Mouse (Mus musculus) hindbrain, embryonic 16.5 days (tissue): ENCODE measurements at regions not wholly inside any gene's neighbourhood (a gene's known extent, or its start where the extent isn't known, plus 50 kb on each side); places are given as distances from the start of the nearest gene placed in this dataset.
A peak's percentile ranks its signal among the peaks of the same experiment; 100 is the strongest.

Experiments used
- ATAC-seq: fragments of 200-750 bp; cut with Nextera tagmentation; 2 replicates; pipeline ENCODE4 v1.8.0; 2017; ENCODE audit warnings: moderate TSS enrichment, moderate library complexity
- H3K27ac ChIP-seq: fragments of 300-500 bp; sonication (generic); 2 replicates; pipeline ENCODE4 v1.5.1; 2014; ENCODE audit warnings: low read depth, mild to moderate bottlenecking, control low read depth, low read length, moderate library complexity
- H3K27me3 ChIP-seq: fragments of 300-500 bp; sonication (generic); replicated peaks from 2 replicates; pipeline ENCODE4 v1.6.1; 2014; ENCODE audit warnings: low read length; ENCODE audit not compliant: control insufficient read depth, insufficient read depth
- H3K36me3 ChIP-seq: fragments of 300-500 bp; sonication (generic); 2 replicates; pipeline ENCODE4 v1.6.1; 2014; ENCODE audit warnings: mild to moderate bottlenecking, low read length, moderate library complexity, mixed read lengths; ENCODE audit not compliant: control insufficient read depth, insufficient read depth
- H3K4me1 ChIP-seq: fragments of 300-500 bp; sonication (generic); 2 replicates; pipeline ENCODE4 v1.6.1; 2014; ENCODE audit warnings: low read depth, low read length; ENCODE audit not compliant: control insufficient read depth, insufficient read depth
- H3K4me2 ChIP-seq: fragments of 300-500 bp; sonication (generic); 2 replicates; pipeline ENCODE4 v1.6.1; 2014; ENCODE audit warnings: mild to moderate bottlenecking, low read length, control low read depth, moderate library complexity
- H3K4me3 ChIP-seq: fragments of 300-500 bp; sonication (generic); 2 replicates; pipeline ENCODE4 v1.5.1; 2014; ENCODE audit warnings: mild to moderate bottlenecking, low read length, control low read depth, moderate library complexity
- H3K9ac ChIP-seq: fragments of 300-500 bp; sonication (generic); 2 replicates; pipeline ENCODE4 v1.6.1; 2014; ENCODE audit warnings: low read depth, mild to moderate bottlenecking, control low read depth, low read length, moderate library complexity
- H3K9me3 ChIP-seq: fragments of 300-500 bp; sonication (generic); 2 replicates; pipeline ENCODE4 v1.6.1; 2014; ENCODE audit warnings: mild to moderate bottlenecking, low read length, moderate library complexity; ENCODE audit not compliant: control insufficient read depth
- WGBS: fragments of 180-500 bp; shearing (Covaris S2); extraction: QIAGEN DNeasy Blood & Tissue Kit; methylation state at CpG from one replicate; pipeline ENCODE4 v1.1.7; 2014; 5-methylcytosine and 5-hydroxymethylcytosine counted together

GRCm38 (mm10) chr5:118316310-118317017, 71.4 kb downstream of the 2410131K14Rik start:
- Histone ChIP-seq H3K36me3 (no peaks in the 10 kb centered on the region), H3K27ac (no peak overlapping the region), H3K9ac (no peak overlapping the region), H3K4me3 (no peak overlapping the region), H3K27me3 (no peaks in the 10 kb centered on the region; the same call in 1 of the 2 replicates), H3K4me1 (peaks cover 6% of the 10 kb centered on the region), H3K4me2 (no peak overlapping the region), H3K9me3 (no peaks in the 10 kb centered on the region)
- WGBS, result 49% methylated on average over 10 of the region's 10 CpGs
- no peak for ATAC-seq

- Histone ChIP-seq H3K4me2 (no peak overlapping the region), H3K36me3 (no peaks in the 10 kb centered on the region), H3K4me1 (peaks cover 12% of the 10 kb centered on the region), H3K9me3 (no peaks in the 10 kb centered on the region), H3K9ac (no peak overlapping the region), H3K27me3 (no peaks in the 10 kb centered on the region; the same call in 1 of the 2 replicates), H3K27ac (no peak overlapping the region), H3K4me3 (no peak overlapping the region)
- 81% methylated on average over 5 of the region's 5 CpGs for WGBS
- no peak for ATAC-seq
Measured at GRCm38 (mm10) chr5:118318073-118318472, 73.0 kb downstream of the 2410131K14Rik start.

- Histone ChIP-seq H3K27me3 (no peaks in the 10 kb centered on the region; the same call in 1 of the 2 replicates), H3K4me1 (peaks cover 12% of the 10 kb centered on the region), H3K9ac (no peak overlapping the region), H3K9me3 (no peaks in the 10 kb centered on the region), H3K27ac (no peak overlapping the region), H3K4me2 (peak overlapping the region; percentile 32; the same call in 1 of the 2 replicates), H3K36me3 (no peaks in the 10 kb centered on the region), H3K4me3 (no peak overlapping the region)
- WGBS, result 12% methylated on average over 15 of the region's 15 CpGs
- no peak for ATAC-seq
Measured at GRCm38 (mm10) chr5:118318883-118319282, 73.9 kb downstream of the 2410131K14Rik start.

- Histone ChIP-seq H3K36me3 (no peaks in the 10 kb centered on the region), H3K27me3 (no peaks in the 10 kb centered on the region; the same call in 1 of the 2 replicates), H3K4me3 (no peak overlapping the region), H3K4me2 (no peak overlapping the region), H3K4me1 (peaks cover 14% of the 10 kb centered on the region), H3K27ac (no peak overlapping the region), H3K9me3 (no peaks in the 10 kb centered on the region), H3K9ac (no peak overlapping the region)
- 16% methylated on average over 18 of the region's 18 CpGs for WGBS
- peak; percentile 78 for ATAC-seq
Measured at GRCm38 (mm10) chr5:118321719-118322455, 76.9 kb downstream of the 2410131K14Rik start.

GRCm38 (mm10) chr5:118323151-118323550, 78.1 kb downstream of the 2410131K14Rik start:
- H3K27ac ChIP-seq, result no peak overlapping the region
- no peak overlapping the region for H3K4me2 ChIP-seq
- H3K4me3 ChIP-seq, result no peak overlapping the region
- no peaks in the 10 kb centered on the region for H3K36me3 ChIP-seq
- 98% methylated on average over 2 of the region's 2 CpGs for WGBS
- ATAC-seq, result no peak
- peaks cover 25% of the 10 kb centered on the region for H3K4me1 ChIP-seq
- no peaks in the 10 kb centered on the region for H3K9me3 ChIP-seq
- no peaks in the 10 kb centered on the region; the same call in 1 of the 2 replicates for H3K27me3 ChIP-seq
- no peak overlapping the region for H3K9ac ChIP-seq

- H3K9ac ChIP-seq, result peak overlapping the region; percentile 23; the same call in 1 of the 2 replicates
- 0 out of 2 replicates have a peak, but pooled peaks cover 2% of the 10 kb centered on the region for H3K27me3 ChIP-seq
- ATAC-seq, result peak; percentile 55
- peak overlapping the region; percentile 48; the same call in 1 of the 2 replicates for H3K27ac ChIP-seq
- H3K4me2 ChIP-seq, result peak overlapping the region; percentile 61
- 1% methylated on average over 18 of the region's 18 CpGs for WGBS
- no peaks in the 10 kb centered on the region for H3K9me3 ChIP-seq
- peak overlapping the region; percentile 17 for H3K4me3 ChIP-seq
- H3K36me3 ChIP-seq, result no peaks in the 10 kb centered on the region
- H3K4me1 ChIP-seq, result peaks cover 23% of the 10 kb centered on the region
Measured at GRCm38 (mm10) chr5:118326837-118327541, 82.0 kb downstream of the 2410131K14Rik start.

GRCm38 (mm10) chr5:118327961-118328712, 83.1 kb downstream of the 2410131K14Rik start:
- no peaks in the 10 kb centered on the region for H3K9me3 ChIP-seq
- H3K9ac ChIP-seq, result no peak overlapping the region; the same call in 1 of the 2 replicates
- H3K36me3 ChIP-seq, result no peaks in the 10 kb centered on the region
- H3K27ac ChIP-seq, result no peak overlapping the region
- no peak for ATAC-seq
- peak overlapping the region; percentile 61 for H3K4me2 ChIP-seq
- peaks cover 28% of the 10 kb centered on the region for H3K4me1 ChIP-seq
- H3K27me3 ChIP-seq, result 0 out of 2 replicates have a peak, but pooled peaks cover 2% of the 10 kb centered on the region
- WGBS, result 2% methylated on average over 28 of the region's 28 CpGs
- peak overlapping the region; percentile 33 for H3K4me3 ChIP-seq

GRCm38 (mm10) chr5:118329143-118329542, 84.1 kb downstream of the 2410131K14Rik start:
- no peak overlapping the region for H3K4me3 ChIP-seq
- no peak overlapping the region for H3K9ac ChIP-seq
- H3K4me2 ChIP-seq, result no peak overlapping the region
- 0 out of 2 replicates have a peak, but pooled peaks cover 2% of the 10 kb centered on the region for H3K27me3 ChIP-seq
- no peak for ATAC-seq
- WGBS, result 78% methylated on average over 5 of the region's 5 CpGs
- no peaks in the 10 kb centered on the region for H3K9me3 ChIP-seq
- H3K27ac ChIP-seq, result no peak overlapping the region
- peaks cover 28% of the 10 kb centered on the region for H3K4me1 ChIP-seq
- H3K36me3 ChIP-seq, result no peaks in the 10 kb centered on the region
